Mouse (Mus musculus) neural tube, embryonic 13.5 days (tissue): ENCODE data around the gene Tldc2. TPM values are rescaled to one million over a fixed set of nuclear protein-coding genes. Genes with fewer than 3 reads are reported as not detected.
A peak's percentile ranks its signal among the peaks of the same experiment; 100 is the strongest.

Experiments
- ATAC-seq: fragments of 200-750 bp; cut with Nextera tagmentation; 2 replicates; pipeline ENCODE4 v1.8.0; 2017; ENCODE audit warnings: low read depth, mild to moderate bottlenecking, moderate TSS enrichment, moderate library complexity
- H3K27ac ChIP-seq: fragments of 300-500 bp; sonication (generic); replicated peaks from 2 replicates; pipeline ENCODE4 v1.5.1; 2015; ENCODE audit warnings: moderate library complexity, mild to moderate bottlenecking, inconsistent platforms
- H3K27me3 ChIP-seq: fragments of 300-500 bp; sonication (generic); 2 replicates; pipeline ENCODE4 v1.6.1; 2015; ENCODE audit warnings: mild to moderate bottlenecking, inconsistent platforms
- H3K36me3 ChIP-seq: fragments of 300-500 bp; sonication (generic); 2 replicates; pipeline ENCODE4 v1.6.1; 2015; ENCODE audit warnings: mild to moderate bottlenecking, inconsistent platforms
- H3K4me1 ChIP-seq: fragments of 300-500 bp; sonication (generic); replicated peaks from 2 replicates; pipeline ENCODE4 v1.6.1; 2015; ENCODE audit warnings: inconsistent platforms
- H3K4me2 ChIP-seq: fragments of 300-500 bp; sonication (generic); 2 replicates; pipeline ENCODE4 v1.6.1; 2015; ENCODE audit warnings: inconsistent platforms, mild to moderate bottlenecking, moderate library complexity
- H3K4me3 ChIP-seq: fragments of 300-500 bp; sonication (generic); 2 replicates; pipeline ENCODE4 v1.5.1; 2015; ENCODE audit warnings: mild to moderate bottlenecking, inconsistent platforms
- H3K9ac ChIP-seq: fragments of 300-500 bp; sonication (generic); 2 replicates; pipeline ENCODE4 v1.6.1; 2015; ENCODE audit warnings: moderate library complexity, mild to moderate bottlenecking, inconsistent platforms
- H3K9me3 ChIP-seq: fragments of 300-500 bp; sonication (generic); 2 replicates; pipeline ENCODE4 v1.6.1; 2016; ENCODE audit warnings: inconsistent platforms
- WGBS: fragments of 180-500 bp; shearing (Covaris S2); methylation state at CpG from one replicate; pipeline ENCODE4 v1.1.7; 2015; 5-methylcytosine and 5-hydroxymethylcytosine counted together
- polyA plus RNA-seq: library from polyadenylated mRNA; unstranded; fragments of >200 nt; fragmentation: Nextera tagmentation; extraction: Ambion mirVana; gene quantifications from 2 replicates; pipeline ENCODE4 v1.2.1, GENCODE M21; 2015

Tldc2 gene
- polyA plus RNA-seq, 1 experiment from 2014 or later = not detected

- H3K4me3 ChIP-seq = no peak overlapping the region
- peaks cover 31% of the 10 kb centered on the region for H3K4me1 ChIP-seq
- ATAC-seq = no peak
- WGBS = 95% methylated on average over 8 of the region's 8 CpGs
- H3K36me3 ChIP-seq = no peaks in the 10 kb centered on the region
- H3K27ac ChIP-seq = no peak overlapping the region
- no peaks in the 10 kb centered on the region for H3K9me3 ChIP-seq
- H3K4me2 ChIP-seq = no peak overlapping the region
- H3K27me3 ChIP-seq = no peaks in the 10 kb centered on the region
- no peak overlapping the region for H3K9ac ChIP-seq
Measured at GRCm38 (mm10) chr2:157081331-157081730, 5.5 kb upstream of the Tldc2 start.

- no peak overlapping the region for H3K27ac ChIP-seq
- H3K9me3 ChIP-seq = no peaks in the 10 kb centered on the region
- WGBS = 26% methylated on average over 7 of the region's 7 CpGs
- peaks cover 25% of the 10 kb centered on the region for H3K4me1 ChIP-seq
- H3K27me3 ChIP-seq = no peaks in the 10 kb centered on the region
- no peaks in the 10 kb centered on the region for H3K36me3 ChIP-seq
- H3K4me2 ChIP-seq = no peak overlapping the region
- no peak overlapping the region for H3K4me3 ChIP-seq
- no peak for ATAC-seq
- H3K9ac ChIP-seq = no peak overlapping the region
Measured at GRCm38 (mm10) chr2:157081960-157082359, 4.9 kb upstream of the Tldc2 start.

- no peaks in the 10 kb centered on the region for H3K36me3 ChIP-seq
- WGBS = 81% methylated on average over 7 of the region's 7 CpGs
- H3K4me2 ChIP-seq = no peak overlapping the region
- no peaks in the 10 kb centered on the region for H3K27me3 ChIP-seq
- H3K4me1 ChIP-seq = peaks cover 11% of the 10 kb centered on the region
- no peak overlapping the region for H3K4me3 ChIP-seq
- H3K27ac ChIP-seq = no peak overlapping the region
- ATAC-seq = no peak
- H3K9ac ChIP-seq = no peak overlapping the region
- no peaks in the 10 kb centered on the region for H3K9me3 ChIP-seq
Measured at GRCm38 (mm10) chr2:157084831-157085585, 1.8 kb upstream of the Tldc2 start.

GRCm38 (mm10) chr2:157087536-157088317 is 872 bp downstream of the Tldc2 start:
- Histone ChIP-seq H3K9me3 (no peaks in the 10 kb centered on the region), H3K9ac (no peak overlapping the region), H3K4me2 (no peak overlapping the region), H3K27me3 (no peaks in the 10 kb centered on the region), H3K4me1 (peaks cover 11% of the 10 kb centered on the region), H3K36me3 (no peaks in the 10 kb centered on the region), H3K4me3 (no peak overlapping the region), H3K27ac (no peak overlapping the region)
- ATAC-seq = no peak
- 80% methylated on average over 14 of the region's 14 CpGs for WGBS

- Histone ChIP-seq H3K27ac (peak overlapping the region; percentile 39), H3K9me3 (no peaks in the 10 kb centered on the region), H3K4me1 (peaks cover 13% of the 10 kb centered on the region), H3K4me2 (no peak overlapping the region), H3K4me3 (no peak overlapping the region), H3K9ac (no peak overlapping the region; the same call in 1 of the 2 replicates), H3K36me3 (no peaks in the 10 kb centered on the region), H3K27me3 (no peaks in the 10 kb centered on the region)
- WGBS = 48% methylated on average over 8 of the region's 8 CpGs
- ATAC-seq = peak; percentile 62; the same call in 1 of the 2 replicates
Measured at GRCm38 (mm10) chr2:157092024-157092423, 5.2 kb downstream of the Tldc2 start.

GRCm38 (mm10) chr2:157095005-157095755 is 8.3 kb downstream of the Tldc2 start:
- 64% methylated on average over 9 of the region's 9 CpGs for WGBS
- H3K4me2 ChIP-seq = no peak overlapping the region
- H3K27me3 ChIP-seq = no peaks in the 10 kb centered on the region
- peak; percentile 49; the same call in 1 of the 2 replicates for ATAC-seq
- H3K27ac ChIP-seq = no peak overlapping the region
- no peak overlapping the region for H3K4me3 ChIP-seq
- peak overlapping the region; percentile 22; the same call in 1 of the 2 replicates for H3K9ac ChIP-seq
- 0 out of 2 replicates have a peak, but pooled peaks cover 3% of the 10 kb centered on the region for H3K36me3 ChIP-seq
- no peaks in the 10 kb centered on the region for H3K9me3 ChIP-seq
- peaks cover 13% of the 10 kb centered on the region for H3K4me1 ChIP-seq

- Histone ChIP-seq H3K27me3 (no peaks in the 10 kb centered on the region), H3K36me3 (peaks cover 24% of the 10 kb centered on the region), H3K4me2 (no peak overlapping the region), H3K4me3 (no peak overlapping the region), H3K27ac (no peak overlapping the region), H3K9me3 (no peaks in the 10 kb centered on the region), H3K9ac (no peak overlapping the region), H3K4me1 (no peaks in the 10 kb centered on the region)
- ATAC-seq = no peak
- WGBS = 84% methylated on average over 12 of the region's 12 CpGs
Measured at GRCm38 (mm10) chr2:157099532-157100318, 12.9 kb downstream of the Tldc2 start.

GRCm38 (mm10) chr2:157100319-157100605 is 13.4 kb downstream of the Tldc2 start:
- no peak for ATAC-seq
- Histone ChIP-seq H3K9ac (no peak overlapping the region), H3K27ac (no peak overlapping the region), H3K27me3 (no peaks in the 10 kb centered on the region), H3K36me3 (peaks cover 28% of the 10 kb centered on the region), H3K4me1 (no peaks in the 10 kb centered on the region), H3K4me2 (no peak overlapping the region), H3K4me3 (no peak overlapping the region), H3K9me3 (no peaks in the 10 kb centered on the region)
- WGBS = 85% methylated on average over 12 of the region's 12 CpGs

GRCm38 (mm10) chr2:157101650-157102049 is 14.8 kb downstream of the Tldc2 start:
- H3K4me2 ChIP-seq = no peak overlapping the region
- H3K27ac ChIP-seq = no peak overlapping the region
- H3K27me3 ChIP-seq = no peaks in the 10 kb centered on the region
- H3K9me3 ChIP-seq = no peaks in the 10 kb centered on the region
- ATAC-seq = no peak
- H3K9ac ChIP-seq = no peak overlapping the region
- peaks cover 35% of the 10 kb centered on the region for H3K36me3 ChIP-seq
- H3K4me1 ChIP-seq = no peaks in the 10 kb centered on the region
- no peak overlapping the region for H3K4me3 ChIP-seq
- WGBS = 99% methylated on average over 9 of the region's 9 CpGs

GRCm38 (mm10) chr2:157102256-157102655 is 15.4 kb downstream of the Tldc2 start:
- Histone ChIP-seq H3K27me3 (no peaks in the 10 kb centered on the region), H3K4me2 (no peak overlapping the region), H3K4me1 (no peaks in the 10 kb centered on the region), H3K9ac (no peak overlapping the region), H3K4me3 (no peak overlapping the region), H3K27ac (no peak overlapping the region), H3K9me3 (no peaks in the 10 kb centered on the region), H3K36me3 (peaks cover 40% of the 10 kb centered on the region)
- WGBS = 50% methylated on average over 2 of the region's 2 CpGs
- 0 out of 2 replicates have a peak, but pooled peaks have one; percentile 32 for ATAC-seq

- Histone ChIP-seq H3K4me3 (no peak overlapping the region), H3K27ac (no peak overlapping the region), H3K27me3 (no peaks in the 10 kb centered on the region), H3K9me3 (no peaks in the 10 kb centered on the region), H3K9ac (no peak overlapping the region), H3K4me2 (no peak overlapping the region), H3K36me3 (peaks cover 51% of the 10 kb centered on the region), H3K4me1 (no peaks in the 10 kb centered on the region)
- WGBS = 76% methylated on average over 8 of the region's 8 CpGs
- ATAC-seq = no peak
Measured at GRCm38 (mm10) chr2:157104454-157104853, 17.6 kb downstream of the Tldc2 start.
